Mouse (Mus musculus) gonadal fat pad, adult 2 months (tissue): Measurements from ENCODE around the gene Gm10803. TPM values are rescaled to one million over a fixed set of nuclear protein-coding genes. Genes with fewer than 3 reads are reported as not detected.

Experiments used
- DNase-seq: peaks from one replicate; pipeline ENCODE4 v3.0.0-alpha.2; 2012; ENCODE audit warnings: low read depth
- polyA plus RNA-seq: library from polyadenylated mRNA; depleted of rRNA; stranded (reverse); fragments of >200 nt; gene quantifications from 2 replicates; pipeline ENCODE4 v1.2.3, GENCODE M21; 2012; rRNA removed

The Gm10803 gene
- polyA plus RNA-seq, 1 experiment: not detected

DNA sequence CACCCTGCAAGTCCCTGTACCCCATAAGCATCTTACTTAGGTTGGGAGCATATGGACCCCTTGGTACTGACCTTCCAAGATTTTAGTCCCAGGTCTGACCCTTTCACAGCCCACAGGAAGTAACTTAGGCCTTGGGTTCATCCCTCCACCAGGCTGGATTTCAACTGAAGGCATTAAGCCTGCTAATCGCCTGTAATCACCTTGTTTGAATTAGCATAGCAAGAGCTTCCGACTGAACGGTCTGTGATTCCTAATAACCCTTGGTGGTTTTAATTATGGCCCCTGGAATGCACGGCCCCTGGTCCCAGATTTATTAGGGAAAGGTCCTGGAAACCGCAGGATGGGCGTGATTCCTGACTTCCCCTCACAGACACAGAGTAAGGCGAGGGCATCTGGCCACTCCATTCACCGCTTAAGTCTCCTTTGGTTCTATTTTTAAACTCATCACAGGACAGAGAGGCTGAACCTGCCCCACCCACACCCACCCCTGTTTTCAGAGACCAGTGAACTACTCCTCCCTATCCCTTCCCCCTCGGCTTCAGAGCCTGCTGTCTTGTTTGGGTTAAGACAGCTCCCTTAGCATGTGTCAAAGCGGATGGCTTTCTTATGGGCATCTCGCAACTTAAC lies 31.9 kb downstream of the Gm10803 start:
- DNase-seq: no peak

DNA sequence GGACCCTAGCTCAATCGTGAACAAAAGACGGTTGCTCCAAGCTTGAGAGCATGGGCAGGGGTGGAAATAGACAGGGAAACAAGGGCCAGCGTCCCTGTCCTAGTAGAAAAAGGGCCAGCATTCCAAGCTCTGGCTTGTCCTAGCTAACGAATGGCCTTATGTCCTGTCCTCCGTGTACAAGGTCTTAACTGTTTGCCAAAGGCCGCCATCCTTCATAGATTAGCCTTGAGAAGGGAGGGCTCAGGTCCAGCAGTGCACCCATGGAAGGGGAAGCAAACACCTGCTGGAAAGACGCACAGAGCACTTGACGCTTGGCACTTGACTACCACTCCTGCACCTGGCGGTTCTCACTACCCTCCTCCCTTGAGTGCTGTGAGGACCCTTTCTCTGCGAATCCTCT lies 32.8 kb downstream of the Gm10803 start:
- DNase-seq: no peak

DNA sequence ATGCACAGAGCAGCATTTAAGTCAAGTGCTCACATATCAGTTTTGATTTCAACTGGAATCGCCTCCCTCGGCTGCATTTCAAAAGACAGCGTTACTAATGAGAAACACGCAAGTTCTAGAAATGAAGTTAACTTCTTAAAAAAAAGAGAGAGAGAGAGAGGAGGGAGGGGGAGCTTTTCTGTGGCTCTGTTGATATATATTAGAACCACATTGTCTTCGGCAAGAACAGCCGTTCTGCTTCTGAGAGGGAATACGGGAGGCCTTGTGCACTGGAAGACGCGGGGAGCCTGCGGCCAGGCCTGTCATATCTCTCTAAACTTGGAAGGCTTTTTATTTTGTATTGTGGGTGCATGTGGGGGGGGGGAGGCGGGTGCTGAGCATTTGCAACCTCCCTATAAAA lies 36.8 kb downstream of the Gm10803 start:
- no peak for DNase-seq

DNA sequence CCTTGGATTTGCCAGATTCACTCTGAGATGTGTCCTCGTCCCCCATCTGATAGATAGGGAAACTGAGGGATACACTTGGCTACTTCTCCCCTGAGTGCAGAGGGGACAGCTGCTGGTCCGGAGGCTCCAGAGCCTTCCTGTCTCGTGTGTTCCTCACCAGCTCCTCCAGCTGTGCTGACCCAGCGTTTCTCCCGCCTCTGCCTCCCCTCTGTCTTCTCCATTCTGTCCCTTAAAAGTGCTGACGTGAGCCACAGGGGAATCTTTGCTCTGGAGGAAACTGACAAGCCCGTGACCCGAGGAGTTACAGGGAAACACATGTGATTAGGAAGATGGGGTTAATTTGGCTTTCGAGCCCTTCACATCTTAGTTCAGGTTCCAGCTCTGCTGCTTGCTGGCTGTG lies 39.4 kb downstream of the Gm10803 start:
- no peak for DNase-seq

DNA sequence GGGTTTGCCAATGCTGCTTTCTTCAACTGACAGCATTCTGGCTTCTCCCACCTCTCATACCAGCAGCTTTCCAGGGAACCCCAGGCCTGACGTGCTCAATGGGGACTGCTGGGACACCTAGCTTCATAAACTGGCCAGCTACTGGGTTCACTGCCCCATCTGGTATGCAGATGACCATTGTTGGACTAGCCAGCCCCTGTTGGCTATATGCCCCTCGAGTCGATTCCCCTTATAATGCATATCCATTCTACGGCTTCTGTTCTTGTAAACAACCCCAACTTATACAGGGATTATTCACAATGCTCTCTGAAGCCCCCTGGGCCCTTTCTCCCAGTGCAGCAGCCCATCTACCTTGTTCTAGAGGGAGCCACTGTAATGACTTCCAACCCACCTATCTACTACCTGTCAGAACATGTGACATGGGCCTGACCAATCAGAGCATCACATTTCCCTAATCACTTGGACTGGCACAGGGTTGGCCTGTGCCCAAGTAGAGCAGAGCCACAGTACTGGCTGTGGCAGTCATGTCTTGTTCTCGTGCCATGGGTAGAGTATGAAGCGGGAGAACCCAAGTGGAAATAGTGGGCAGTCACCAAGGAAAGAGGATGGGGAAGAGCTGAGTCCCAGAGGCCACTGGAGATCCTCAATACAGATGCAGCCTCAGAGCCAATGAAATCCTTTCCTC lies 44.4 kb downstream of the Gm10803 start:
- no peak for DNase-seq

DNA sequence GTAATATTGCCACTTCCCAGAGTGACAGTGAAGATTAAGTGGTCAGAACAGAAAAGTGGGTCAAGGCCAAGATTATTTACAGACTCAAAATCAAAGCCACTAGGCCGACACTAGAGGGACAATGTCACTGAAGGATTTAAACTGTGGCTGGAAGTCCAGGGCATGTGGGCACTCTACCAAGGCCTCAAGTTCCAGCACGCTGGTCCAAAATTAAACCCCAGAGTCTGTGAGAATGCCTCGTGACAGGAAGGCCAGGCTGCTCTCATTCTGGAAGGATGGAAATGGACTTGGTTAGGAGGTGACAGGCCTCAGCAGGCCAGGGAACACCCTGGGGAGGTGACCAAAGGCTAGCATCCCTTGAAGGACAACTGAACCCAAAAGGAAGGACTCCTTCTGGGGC lies 48.4 kb downstream of the Gm10803 start:
- DNase-seq: no peak

DNA sequence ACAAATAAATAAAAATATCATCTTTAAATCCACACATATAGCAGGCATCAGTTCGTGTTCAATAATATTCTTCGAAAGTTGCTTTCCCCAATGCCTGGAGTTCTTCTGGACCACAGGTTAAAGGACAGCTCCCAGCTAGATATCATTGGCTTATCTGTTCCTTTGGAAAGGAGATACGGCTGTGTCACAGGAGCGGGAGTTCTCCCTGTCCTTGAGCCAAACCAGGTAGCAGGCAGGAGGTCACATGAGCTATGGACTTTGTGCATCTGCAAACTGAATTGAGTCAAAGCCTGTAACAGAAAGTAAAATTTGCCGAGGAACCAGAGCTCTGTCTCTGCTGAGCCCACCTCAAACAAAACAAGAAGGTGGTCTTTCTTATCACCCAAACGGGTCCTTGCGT lies 52.7 kb downstream of the Gm10803 start:
- no peak for DNase-seq

Other genes starting within 250 kb of the Gm10803 start
- gene Tspan18, start 226.1 kb upstream of the Gm10803 start, polyA plus RNA-seq: 22.0 and 22.8 TPM in 2 replicates
- gene Cd82, start 97.4 kb upstream of the Gm10803 start, polyA plus RNA-seq: 160 and 180 TPM in 2 replicates
- 0.39 and 0.47 TPM in 2 replicates for gene Alx4, start 81.8 kb downstream of the Gm10803 start, polyA plus RNA-seq